Mouse (Mus musculus) thymus, postnatal 0 days (tissue): ENCODE data around the gene Ero1l. TPM values are rescaled to one million over a fixed set of nuclear protein-coding genes. Genes with fewer than 3 reads are reported as not detected.
A peak's percentile ranks its signal among the peaks of the same experiment; 100 is the strongest.

Experiments
- DNase-seq: peaks from one replicate; pipeline ENCODE4 v3.0.0-alpha.2; 2015; ENCODE audit warnings: low spot score
- polyA plus RNA-seq: library from polyadenylated mRNA; unstranded; fragments of >200 nt; fragmentation: Nextera tagmentation; extraction: Ambion mirVana; gene quantifications from 2 replicates; pipeline ENCODE4 v1.2.1, GENCODE M21; 2015

The Ero1l gene
- polyA plus RNA-seq, 1 experiment from 2014 or later, result 48.8 TPM

- no peak for DNase-seq
Measured at GRCm38 (mm10) chr14:45305852-45306251, 12.7 kb downstream of the Ero1l start.

- DNase-seq, result no peak
Measured at GRCm38 (mm10) chr14:45304389-45304788, 14.2 kb downstream of the Ero1l start.

GRCm38 (mm10) chr14:45303939-45304338 is 14.6 kb downstream of the Ero1l start:
- DNase-seq, result no peak

DNA sequence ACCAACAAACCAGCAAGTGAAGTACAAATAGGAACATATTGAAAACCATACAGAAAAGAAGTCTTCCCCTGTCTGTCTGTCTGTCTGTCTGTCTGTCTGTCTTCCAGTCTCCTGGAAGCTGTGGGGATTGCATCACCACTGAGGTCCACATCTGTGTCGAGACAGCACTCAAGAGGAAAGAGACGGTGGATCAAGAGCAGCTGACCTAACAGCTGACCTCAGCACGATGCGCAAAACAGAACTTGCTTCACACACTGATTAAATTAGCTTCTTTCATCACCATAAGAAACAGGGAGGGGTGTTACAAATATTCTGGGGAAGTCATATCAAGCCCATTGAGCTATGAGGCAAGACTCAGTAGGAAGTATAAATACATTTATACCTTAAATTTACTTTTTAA is 27.0 kb downstream of the Ero1l start:
- no peak for DNase-seq

DNA sequence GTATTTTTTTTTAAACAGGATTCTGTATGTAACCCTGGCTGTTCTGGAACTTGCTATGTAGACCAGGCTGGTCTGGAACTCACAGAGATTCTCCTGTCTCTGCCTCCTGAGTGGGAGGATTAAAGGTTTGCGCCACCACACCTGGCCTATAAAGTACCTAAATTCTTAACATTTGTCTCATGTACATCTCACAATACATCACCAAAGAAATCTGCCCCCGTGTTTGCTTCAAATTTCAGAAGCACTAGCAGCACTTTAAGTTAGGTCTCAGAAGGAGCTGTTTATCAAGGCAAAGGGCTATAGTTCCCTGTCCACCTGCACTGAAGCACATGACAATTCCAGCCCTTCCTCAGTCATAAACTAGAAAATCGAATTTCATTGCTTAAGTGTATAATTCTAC is 36.5 kb downstream of the Ero1l start:
- no peak for DNase-seq

DNA sequence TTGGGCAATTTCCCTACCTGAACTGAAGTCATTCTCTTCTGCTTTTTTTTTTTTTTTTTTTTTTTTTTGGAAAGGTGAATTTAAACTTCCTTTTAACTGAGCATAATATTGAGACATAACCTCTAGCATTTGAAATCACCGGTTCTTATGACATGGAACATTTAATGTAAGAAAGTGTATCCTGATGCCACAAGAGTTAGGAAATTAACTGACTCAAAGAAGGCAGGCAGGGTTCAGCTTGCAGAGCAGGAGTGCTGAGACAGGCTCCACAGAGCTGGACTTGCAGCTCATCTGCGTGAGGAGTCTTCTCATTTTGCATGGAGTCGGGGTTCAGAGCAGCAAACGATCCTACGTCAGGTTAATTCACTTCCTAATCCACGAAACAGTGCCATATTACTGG is 42.8 kb downstream of the Ero1l start:
- DNase-seq, result no peak

DNA sequence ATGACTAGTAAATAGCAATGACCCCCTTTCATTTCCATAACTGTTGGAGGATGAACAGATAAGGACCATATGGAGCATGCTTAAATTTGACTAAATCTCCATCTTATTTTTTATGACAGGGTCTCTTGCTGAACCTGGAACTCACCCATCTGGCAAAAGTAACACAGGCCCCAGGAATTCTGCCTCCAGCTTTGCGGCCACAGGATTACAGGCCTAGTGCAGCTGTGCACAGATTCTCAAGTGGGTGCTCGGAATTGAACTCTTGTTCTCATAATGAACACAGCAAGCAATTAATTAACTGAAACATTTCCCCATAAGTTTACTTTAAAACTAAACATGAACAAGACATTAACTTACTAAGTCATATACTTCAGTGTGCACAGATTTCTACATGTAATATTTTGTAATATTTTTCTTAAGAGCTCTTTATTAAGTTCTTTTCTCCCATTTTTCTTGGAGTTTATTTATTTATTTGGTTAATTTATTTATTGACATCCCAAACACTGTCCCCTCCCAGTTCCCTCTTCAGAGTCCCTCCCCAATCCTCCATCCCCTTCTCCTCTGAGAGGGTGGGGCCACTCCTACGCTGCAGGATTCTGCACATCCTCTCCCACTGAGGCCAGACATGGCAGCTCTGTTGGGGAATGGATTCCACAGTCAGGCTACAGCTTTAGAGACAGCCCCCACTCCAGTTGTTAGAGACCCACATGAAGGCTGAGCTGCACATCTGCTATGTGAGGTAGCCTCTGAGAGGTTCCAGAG is 54.6 kb downstream of the Ero1l start:
- no peak for DNase-seq

GRCm38 (mm10) chr14:45251548-45252076 is 67.0 kb downstream of the Ero1l start:
- no peak for DNase-seq

DNA sequence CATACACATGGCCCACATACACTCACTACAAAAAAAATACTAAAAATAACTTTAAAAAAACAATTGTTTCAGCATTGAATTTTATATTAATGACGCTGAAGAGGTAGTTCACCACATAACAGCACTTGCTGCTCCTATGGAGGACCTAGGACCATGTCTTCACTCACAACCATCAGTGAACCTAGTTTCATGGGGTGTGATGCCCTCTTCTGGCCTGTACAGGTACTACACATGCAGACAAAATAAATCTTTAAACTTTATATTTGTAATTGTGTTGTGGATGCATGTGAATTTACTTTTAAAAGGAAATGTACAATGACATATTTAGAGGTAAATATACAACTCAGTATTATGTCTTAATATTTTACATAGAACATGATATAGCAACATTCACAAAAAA is 77.0 kb downstream of the Ero1l start:
- peak; percentile 15 for DNase-seq

DNA sequence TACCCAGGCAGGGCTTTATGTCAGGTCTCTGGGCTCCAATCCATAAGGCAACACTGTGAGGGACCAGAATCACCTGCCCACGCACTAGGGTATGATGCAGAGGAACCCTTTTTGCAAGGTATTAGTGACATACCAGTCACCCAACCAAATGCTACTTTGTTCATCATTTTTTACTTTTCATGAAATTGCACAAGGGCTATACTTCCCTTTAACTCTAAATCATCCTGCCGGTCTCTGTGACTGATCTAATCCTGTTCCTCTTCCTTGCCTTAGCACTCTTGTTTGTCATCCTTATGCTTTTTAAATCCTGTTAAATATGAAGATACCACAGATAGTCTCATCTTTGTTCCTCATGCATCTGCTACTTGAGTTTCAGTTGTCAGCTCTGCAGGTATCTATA is 79.5 kb downstream of the Ero1l start:
- DNase-seq, result no peak

Other genes starting within 250 kb of the Ero1l start
- 0.72 and 0.90 TPM in 2 replicates for gene Gpr137c, start 99.1 kb downstream of the Ero1l start, polyA plus RNA-seq
- 12.2 and 13.1 TPM in 2 replicates for gene Txndc16, start 98.4 kb downstream of the Ero1l start, polyA plus RNA-seq
- gene Psmc6, start 11.0 kb upstream of the Ero1l start, polyA plus RNA-seq, result 168 and 169 TPM in 2 replicates
- gene Styx, start 32.3 kb upstream of the Ero1l start, polyA plus RNA-seq, result 65.5 and 82.0 TPM in 2 replicates
- gene Gnpnat1, start 86.1 kb upstream of the Ero1l start, polyA plus RNA-seq, result 30.3 and 40.1 TPM in 2 replicates
- gene Fermt2, start 211.3 kb upstream of the Ero1l start, polyA plus RNA-seq, result 24.0 and 27.0 TPM in 2 replicates